Mouse (Mus musculus) testis, adult 10 weeks (tissue): ENCODE data around the gene Gm5640. TPM values are rescaled to one million over a fixed set of nuclear protein-coding genes. Genes with fewer than 3 reads are reported as not detected.

Experiments used
- polyA plus RNA-seq: library from polyadenylated mRNA; stranded (reverse); fragments of 350-450 nt; fragmentation: Illumina TruSeq; extraction: RNeasy Lipid Tissue Mini Kit (QIAGEN cat#74804); gene quantifications from one replicate; pipeline ENCODE4 v1.2.3, GENCODE M21; 2014; ENCODE audit warnings: low read depth, low replicate concordance

Gm5640 gene
- polyA plus RNA-seq: 0.10 TPM

GRCm38 (mm10) chrX:74645466-74646323 is at the start of gene Gm5640:
Gene Gm5640, minus strand, starts transcription at chrX:74645635.

GRCm38 (mm10) chrX:74592379-74592778 is 53.1 kb downstream of the Gm5640 start, which contains the start of gene Olfr1325:
Gene Olfr1325, plus strand, starts transcription at chrX:74592679.

Other genes starting within 250 kb of the Gm5640 start
- gene G6pdx, start 216.4 kb downstream of the Gm5640 start, polyA plus RNA-seq: 3.8 TPM
- 2.4 TPM for gene Gm6880, start 164.2 kb downstream of the Gm5640 start, polyA plus RNA-seq
- gene Olfr1326-ps1, start 70.7 kb downstream of the Gm5640 start, polyA plus RNA-seq: not detected
- not detected for gene Olfr1325, start 53.0 kb downstream of the Gm5640 start, polyA plus RNA-seq
- 4.7 TPM for gene Gm6890, start 95.3 kb upstream of the Gm5640 start, polyA plus RNA-seq
- gene Gm5936, start 191.6 kb upstream of the Gm5640 start, polyA plus RNA-seq: 0.20 TPM